Mouse (Mus musculus): ENCODE data around the gene Mlana. TPM values are rescaled to one million over a fixed set of nuclear protein-coding genes. Genes with fewer than 3 reads are reported as not detected.

Mlana gene
- polyA plus RNA-seq (2014; fragmentation: Nextera tagmentation; extraction: Ambion mirVana) = 1.1 and 1.6 TPM in 2 replicates

GRCm38 (mm10) chr19:29697245-29697874 is at the start of gene Mlana:
Mlana (plus strand) TSS chr19:29697824.
- Histone ChIP-seq H3K27me3 (ENCODE audit: control insufficient read depth, insufficient read depth, low read length) (no peaks in the 10 kb centered on the region), H3K4me3 (ENCODE audit: low read depth, low read length) (no peak within 1 kb of the TSS), H3K9ac (replicated peaks; ENCODE audit: low read length) (no peak within 1 kb of the TSS), H3K27ac (replicated peaks; ENCODE audit: low read depth, low read length) (no peak within 1 kb of the TSS), H3K4me2 (ENCODE audit: low read depth, low read length) (no peak within 1 kb of the TSS), H3K36me3 (replicated peaks; ENCODE audit: control insufficient read depth, insufficient read depth, low read depth, low read length) (no peaks in the 10 kb centered on the region), H3K4me1 (ENCODE audit: control insufficient read depth, insufficient read depth, low read length) (no peaks in the 10 kb centered on the region), H3K9me3 (replicated peaks; ENCODE audit: control insufficient read depth, low read length) (no peaks in the 10 kb centered on the region)
- DNase-seq (ENCODE audit: low spot score) = no peak
- WGBS = 54% methylated on average over 3 of the region's 3 CpGs
- ATAC-seq (replicated peaks; ENCODE audit: insufficient number of reproducible peaks, low FRiP score, low TSS enrichment, low read depth) = no peak

GRCm38 (mm10) chr19:29648550-29648914 is 49.1 kb upstream of the Mlana start:
- Histone ChIP-seq H3K9me3 (replicated peaks; ENCODE audit: control insufficient read depth, low read length) (no peaks in the 10 kb centered on the region), H3K9ac (replicated peaks; ENCODE audit: low read length) (no peak overlapping the region; the same call in 1 of the 2 replicates), H3K36me3 (replicated peaks; ENCODE audit: control insufficient read depth, insufficient read depth, low read depth, low read length) (no peaks in the 10 kb centered on the region), H3K4me1 (ENCODE audit: control insufficient read depth, insufficient read depth, low read length) (no peaks in the 10 kb centered on the region), H3K27me3 (ENCODE audit: control insufficient read depth, insufficient read depth, low read length) (no peaks in the 10 kb centered on the region), H3K27ac (replicated peaks; ENCODE audit: low read depth, low read length) (no peak overlapping the region), H3K4me3 (ENCODE audit: low read depth, low read length) (peak overlapping the region; percentile 82), H3K4me2 (ENCODE audit: low read depth, low read length) (no peak overlapping the region)
- 28% methylated on average over 4 of the region's 4 CpGs for WGBS
- no peak for DNase-seq (ENCODE audit: low spot score)
- no peak for ATAC-seq (replicated peaks; ENCODE audit: insufficient number of reproducible peaks, low FRiP score, low TSS enrichment, low read depth)

- Histone ChIP-seq H3K9me3 (replicated peaks; ENCODE audit: control insufficient read depth, low read length) (no peaks in the 10 kb centered on the region), H3K36me3 (replicated peaks; ENCODE audit: control insufficient read depth, insufficient read depth, low read depth, low read length) (no peaks in the 10 kb centered on the region), H3K4me1 (ENCODE audit: control insufficient read depth, insufficient read depth, low read length) (no peaks in the 10 kb centered on the region), H3K27me3 (ENCODE audit: control insufficient read depth, insufficient read depth, low read length) (no peaks in the 10 kb centered on the region), H3K4me2 (ENCODE audit: low read depth, low read length) (no peak overlapping the region), H3K4me3 (ENCODE audit: low read depth, low read length) (no peak overlapping the region), H3K9ac (replicated peaks; ENCODE audit: low read length) (no peak overlapping the region), H3K27ac (replicated peaks; ENCODE audit: low read depth, low read length) (no peak overlapping the region)
- DNase-seq (ENCODE audit: low spot score) = no peak
- 76% methylated on average over 1 of the region's 1 CpGs for WGBS
- ATAC-seq (replicated peaks; ENCODE audit: insufficient number of reproducible peaks, low FRiP score, low TSS enrichment, low read depth) = no peak
Observed at GRCm38 (mm10) chr19:29649683-29650082, 47.9 kb upstream of the Mlana start.

GRCm38 (mm10) chr19:29653768-29654265 is 43.8 kb upstream of the Mlana start:
- H3K4me3 ChIP-seq (ENCODE audit: low read depth, low read length) = no peak overlapping the region
- 81% methylated on average over 9 of the region's 9 CpGs for WGBS
- no peak overlapping the region for H3K27ac ChIP-seq (replicated peaks; ENCODE audit: low read depth, low read length)
- no peaks in the 10 kb centered on the region for H3K4me1 ChIP-seq (ENCODE audit: control insufficient read depth, insufficient read depth, low read length)
- no peak overlapping the region for H3K4me2 ChIP-seq (ENCODE audit: low read depth, low read length)
- H3K9ac ChIP-seq (replicated peaks; ENCODE audit: low read length) = no peak overlapping the region
- H3K27me3 ChIP-seq (ENCODE audit: control insufficient read depth, insufficient read depth, low read length) = no peaks in the 10 kb centered on the region
- ATAC-seq (replicated peaks; ENCODE audit: insufficient number of reproducible peaks, low FRiP score, low TSS enrichment, low read depth) (no peak), DNase-seq (ENCODE audit: low spot score) (no peak)
- no peaks in the 10 kb centered on the region for H3K36me3 ChIP-seq (replicated peaks; ENCODE audit: control insufficient read depth, insufficient read depth, low read depth, low read length)
- no peaks in the 10 kb centered on the region for H3K9me3 ChIP-seq (replicated peaks; ENCODE audit: control insufficient read depth, low read length)

- no peak overlapping the region for H3K27ac ChIP-seq (replicated peaks; ENCODE audit: low read depth, low read length)
- WGBS = 54% methylated on average over 6 of the region's 6 CpGs
- no peak for ATAC-seq (replicated peaks; ENCODE audit: insufficient number of reproducible peaks, low FRiP score, low TSS enrichment, low read depth)
Observed at GRCm38 (mm10) chr19:29655148-29655547, 42.5 kb upstream of the Mlana start.

GRCm38 (mm10) chr19:29656029-29656428 is 41.6 kb upstream of the Mlana start:
- H3K36me3 ChIP-seq (replicated peaks; ENCODE audit: control insufficient read depth, insufficient read depth, low read depth, low read length) = no peaks in the 10 kb centered on the region

More at GRCm38 (mm10) chr19:29655148-29655547, 42.5 kb upstream of the Mlana start:
- Histone ChIP-seq H3K9me3 (replicated peaks; ENCODE audit: control insufficient read depth, low read length) (no peaks in the 10 kb centered on the region), H3K36me3 (replicated peaks; ENCODE audit: control insufficient read depth, insufficient read depth, low read depth, low read length) (no peaks in the 10 kb centered on the region), H3K4me1 (ENCODE audit: control insufficient read depth, insufficient read depth, low read length) (no peaks in the 10 kb centered on the region), H3K4me2 (ENCODE audit: low read depth, low read length) (no peak overlapping the region), H3K27me3 (ENCODE audit: control insufficient read depth, insufficient read depth, low read length) (no peaks in the 10 kb centered on the region), H3K9ac (replicated peaks; ENCODE audit: low read length) (no peak overlapping the region), H3K4me3 (ENCODE audit: low read depth, low read length) (no peak overlapping the region)
- no peak for DNase-seq (ENCODE audit: low spot score)

GRCm38 (mm10) chr19:29656620-29657019 is 41.0 kb upstream of the Mlana start:
- DNase-seq (ENCODE audit: low spot score) (no peak), ATAC-seq (replicated peaks; ENCODE audit: insufficient number of reproducible peaks, low FRiP score, low TSS enrichment, low read depth) (no peak)
- H3K4me1 ChIP-seq (ENCODE audit: control insufficient read depth, insufficient read depth, low read length) = no peaks in the 10 kb centered on the region
- no peaks in the 10 kb centered on the region for H3K9me3 ChIP-seq (replicated peaks; ENCODE audit: control insufficient read depth, low read length)
- H3K27ac ChIP-seq (replicated peaks; ENCODE audit: low read depth, low read length) = no peak overlapping the region
- no peak overlapping the region for H3K9ac ChIP-seq (replicated peaks; ENCODE audit: low read length)
- no peak overlapping the region for H3K4me3 ChIP-seq (ENCODE audit: low read depth, low read length)
- H3K36me3 ChIP-seq (replicated peaks; ENCODE audit: control insufficient read depth, insufficient read depth, low read depth, low read length) = no peaks in the 10 kb centered on the region
- no peaks in the 10 kb centered on the region for H3K27me3 ChIP-seq (ENCODE audit: control insufficient read depth, insufficient read depth, low read length)
- H3K4me2 ChIP-seq (ENCODE audit: low read depth, low read length) = no peak overlapping the region
- WGBS = 79% methylated on average over 5 of the region's 5 CpGs

More at GRCm38 (mm10) chr19:29656029-29656428, 41.6 kb upstream of the Mlana start:
- H3K27me3 ChIP-seq (ENCODE audit: control insufficient read depth, insufficient read depth, low read length) = no peaks in the 10 kb centered on the region
- no peak overlapping the region for H3K9ac ChIP-seq (replicated peaks; ENCODE audit: low read length)
- no peak for ATAC-seq (replicated peaks; ENCODE audit: insufficient number of reproducible peaks, low FRiP score, low TSS enrichment, low read depth)
- no peaks in the 10 kb centered on the region for H3K9me3 ChIP-seq (replicated peaks; ENCODE audit: control insufficient read depth, low read length)
- no peaks in the 10 kb centered on the region for H3K4me1 ChIP-seq (ENCODE audit: control insufficient read depth, insufficient read depth, low read length)
- DNase-seq (ENCODE audit: low spot score) = no peak
- 68% methylated on average over 4 of the region's 4 CpGs for WGBS
- H3K27ac ChIP-seq (replicated peaks; ENCODE audit: low read depth, low read length) = no peak overlapping the region
- H3K4me2 ChIP-seq (ENCODE audit: low read depth, low read length) = no peak overlapping the region
- H3K4me3 ChIP-seq (ENCODE audit: low read depth, low read length) = no peak overlapping the region

GRCm38 (mm10) chr19:29657033-29657432 is 40.6 kb upstream of the Mlana start:
- Histone ChIP-seq H3K9ac (replicated peaks; ENCODE audit: low read length) (no peak overlapping the region), H3K36me3 (replicated peaks; ENCODE audit: control insufficient read depth, insufficient read depth, low read depth, low read length) (no peaks in the 10 kb centered on the region), H3K9me3 (replicated peaks; ENCODE audit: control insufficient read depth, low read length) (no peaks in the 10 kb centered on the region), H3K4me3 (ENCODE audit: low read depth, low read length) (no peak overlapping the region), H3K4me2 (ENCODE audit: low read depth, low read length) (no peak overlapping the region), H3K27ac (replicated peaks; ENCODE audit: low read depth, low read length) (no peak overlapping the region), H3K27me3 (ENCODE audit: control insufficient read depth, insufficient read depth, low read length) (no peaks in the 10 kb centered on the region), H3K4me1 (ENCODE audit: control insufficient read depth, insufficient read depth, low read length) (no peaks in the 10 kb centered on the region)
- 56% methylated on average over 3 of the region's 3 CpGs for WGBS
- DNase-seq (ENCODE audit: low spot score) (peak; percentile 18), ATAC-seq (replicated peaks; ENCODE audit: insufficient number of reproducible peaks, low FRiP score, low TSS enrichment, low read depth) (no peak)

All from embryonic facial prominence, embryonic 11.5 days (tissue).